Mouse (Mus musculus) ovary, adult 2 months (tissue): ENCODE data around the gene Olfr642. TPM values are rescaled to one million over a fixed set of nuclear protein-coding genes. Genes with fewer than 3 reads are reported as not detected.

Source experiments
- polyA plus RNA-seq: library from polyadenylated mRNA; depleted of rRNA; stranded (reverse); fragments of >200 nt; gene quantifications from 2 replicates; pipeline ENCODE4 v1.2.3, GENCODE M21; 2012; rRNA removed

The Olfr642 gene
- polyA plus RNA-seq = not detected in 2 replicates

GRCm38 (mm10) chr7:104052566-104052965, at the start of gene Olfr642:
Gene Olfr642, minus strand, starts transcription at chr7:104052666.

GRCm38 (mm10) chr7:104085365-104085764, 32.9 kb upstream of the Olfr642 start, which contains the start of gene Olfr645:
Gene Olfr645, minus strand, starts transcription at chr7:104085465.

DNA sequence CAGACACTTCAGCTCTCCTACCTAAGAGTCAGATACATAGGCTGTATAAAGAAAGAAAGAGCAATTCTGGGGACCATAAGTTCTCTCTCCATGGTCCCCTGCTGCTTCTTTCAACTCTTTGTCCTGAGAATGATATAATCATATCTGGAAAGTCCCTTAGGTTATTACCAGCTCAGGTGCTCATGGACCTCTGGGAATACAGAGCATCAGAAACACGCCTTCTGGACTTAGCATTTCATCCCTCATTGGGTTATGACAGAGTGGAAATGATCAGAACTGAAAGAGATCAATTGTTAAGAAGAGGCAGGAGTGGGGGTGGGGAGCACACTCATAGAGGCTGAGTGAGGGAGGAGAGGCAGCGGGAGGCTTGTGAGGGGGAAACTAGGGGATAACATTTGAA, 19.3 kb upstream of the Olfr642 start, which contains the start of gene Olfr644:
Gene Olfr644 (minus strand): TSS at position 101 of the 400 bp plus-strand sequence.

DNA sequence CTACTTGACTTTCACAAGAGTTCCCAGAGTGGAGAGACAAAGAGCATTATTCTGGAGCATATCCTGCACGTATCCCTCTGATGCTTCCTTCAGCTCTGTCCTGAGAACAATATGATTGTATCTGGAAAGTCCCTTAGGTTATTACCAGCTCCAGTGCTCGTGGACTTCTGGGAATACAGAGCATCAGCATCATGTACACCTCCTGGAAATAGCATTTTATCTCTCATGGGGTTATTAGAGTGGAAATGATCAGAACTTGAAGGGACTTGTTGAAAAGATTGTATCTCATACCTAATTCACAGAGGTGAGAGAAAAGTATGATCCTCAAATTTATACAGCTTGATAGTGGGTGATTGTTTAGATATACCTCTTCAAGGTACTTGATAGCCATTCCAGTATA, 8.9 kb upstream of the Olfr642 start, which contains the start of gene 4930516K23Rik:
Gene 4930516K23Rik (minus strand): TSS at position 101 of the 400 bp plus-strand sequence.

GRCm38 (mm10) chr7:104035145-104035544, 17.3 kb downstream of the Olfr642 start, which contains the start of gene Olfr641:
Gene Olfr641, plus strand, starts transcription at chr7:104035445.

GRCm38 (mm10) chr7:104025473-104025872, 27.0 kb downstream of the Olfr642 start, which contains the start of gene Olfr640:
Gene Olfr640, minus strand, starts transcription at chr7:104025573.

GRCm38 (mm10) chr7:104017203-104017602, 35.3 kb downstream of the Olfr642 start, which contains the start of gene Olfr639:
Gene Olfr639, minus strand, starts transcription at chr7:104017303.

GRCm38 (mm10) chr7:103998446-103998845, 54.0 kb downstream of the Olfr642 start, which contains the start of gene Olfr638:
Gene Olfr638, plus strand, starts transcription at chr7:103998746.

Other genes starting within 250 kb of the Olfr642 start
- gene Hbb-bt, start 238.7 kb downstream of the Olfr642 start, polyA plus RNA-seq = 36.7 and 60.5 TPM in 2 replicates
- gene Hbb-bs, start 224.6 kb downstream of the Olfr642 start, polyA plus RNA-seq = 349 and 591 TPM in 2 replicates
- gene Hbb-bh2, start 212.1 kb downstream of the Olfr642 start, polyA plus RNA-seq = not detected in 2 replicates
- gene Hbb-bh1, start 209.5 kb downstream of the Olfr642 start, polyA plus RNA-seq = not detected in 2 replicates
- gene Hbb-y, start 199.4 kb downstream of the Olfr642 start, polyA plus RNA-seq = not detected in 2 replicates
- gene Olfr66, start 166.4 kb downstream of the Olfr642 start, polyA plus RNA-seq = not detected in 2 replicates
- not detected in 2 replicates for gene Olfr64, start 158.2 kb downstream of the Olfr642 start, polyA plus RNA-seq
- gene Olfr65, start 149.2 kb downstream of the Olfr642 start, polyA plus RNA-seq = not detected in 2 replicates
- not detected in 2 replicates for gene Olfr631, start 123.8 kb downstream of the Olfr642 start, polyA plus RNA-seq
- gene Olfr632, start 118.3 kb downstream of the Olfr642 start, polyA plus RNA-seq = not detected in 2 replicates
- gene Olfr633, start 108.2 kb downstream of the Olfr642 start, polyA plus RNA-seq = not detected in 2 replicates
- gene Olfr635, start 81.5 kb downstream of the Olfr642 start, polyA plus RNA-seq = not detected in 2 replicates
- gene Olfr638, start 53.9 kb downstream of the Olfr642 start, polyA plus RNA-seq = not detected in 2 replicates
- not detected in 2 replicates for gene Olfr639, start 35.4 kb downstream of the Olfr642 start, polyA plus RNA-seq
- gene Olfr640, start 27.1 kb downstream of the Olfr642 start, polyA plus RNA-seq = not detected in 2 replicates
- gene Olfr641, start 17.2 kb downstream of the Olfr642 start, polyA plus RNA-seq = not detected in 2 replicates
- not detected in 2 replicates for gene 4930516K23Rik, start 8.8 kb upstream of the Olfr642 start, polyA plus RNA-seq
- gene Olfr644, start 19.2 kb upstream of the Olfr642 start, polyA plus RNA-seq = not detected in 2 replicates
- gene Olfr645, start 32.8 kb upstream of the Olfr642 start, polyA plus RNA-seq = not detected in 2 replicates
- not detected in 2 replicates for gene Olfr646, start 52.2 kb upstream of the Olfr642 start, polyA plus RNA-seq
- not detected in 2 replicates for gene Ubqln5, start 77.2 kb upstream of the Olfr642 start, polyA plus RNA-seq
- gene Olfr643, start 84.7 kb upstream of the Olfr642 start, polyA plus RNA-seq = not detected in 2 replicates
- gene Ubqln3, start 90.6 kb upstream of the Olfr642 start, polyA plus RNA-seq = not detected in 2 replicates
- not detected in 2 replicates for gene Ubqlnl, start 97.9 kb upstream of the Olfr642 start, polyA plus RNA-seq
- not detected in 2 replicates for gene Olfm5, start 112.2 kb upstream of the Olfr642 start, polyA plus RNA-seq
- 0.11 TPM in 1 of 2 replicates, not detected in the other for gene Olfr648, start 130.7 kb upstream of the Olfr642 start, polyA plus RNA-seq
- gene Olfr649, start 143.3 kb upstream of the Olfr642 start, polyA plus RNA-seq = not detected in 2 replicates
- 0.77 and 0.95 TPM in 2 replicates for gene Trim6, start 166.1 kb upstream of the Olfr642 start, polyA plus RNA-seq
- 4.1 and 4.9 TPM in 2 replicates for gene Trim34a, start 191.8 kb upstream of the Olfr642 start, polyA plus RNA-seq
- gene Trim5, start 235.4 kb upstream of the Olfr642 start, polyA plus RNA-seq = 0.33 and 0.54 TPM in 2 replicates